25 mouse cellular contexts compared by ENCODE assay signal in genomic region chr8:116923526-116923925, GRCm38 (mm10). TPM values are rescaled to one million over a fixed set of nuclear protein-coding genes. Genes with fewer than 3 reads are reported as not detected.
DNase-seq lines count a peak whose midpoint lies in the region; ATAC-seq and TF ChIP-seq lines count a peak whose summit lies in the region.
"Had no signal": no experiment of that assay in that cellular context is flagged by ENCODE, and none has a peak within 500 bp of the region (broad histone marks: within the 10 kb centered on the region; RNA-seq: fewer than 3 reads in every experiment).

No protein-coding gene starts in this region.

- peaks cover 69% of the 10 kb centered on the region for H3K36me3 ChIP-seq in G1E (replicated peaks)
- H3K36me3 ChIP-seq in liver, embryonic 11.5 days (ENCODE audit: control insufficient read depth, insufficient read depth, low read length), result peaks cover 12% of the 10 kb centered on the region; the same call in 1 of the 2 replicates
- H3K36me3 ChIP-seq in thymus, adult 2 months (ENCODE audit: control insufficient read depth, insufficient read depth, low read length), result peaks cover 8% of the 10 kb centered on the region; the same call in 1 of the 2 replicates
- H3K36me3 ChIP-seq in embryonic facial prominence, embryonic 10.5 days (replicated peaks), result peaks cover 51% of the 10 kb centered on the region
- H3K36me3 ChIP-seq: midbrain, embryonic 15.5 days had no signal

- DNase-seq in 416B (ENCODE audit: low read depth) (peak; percentile 94), G1E (ENCODE audit: low spot score) (no peak)
- DNase-seq in liver, embryonic 11.5 days (ENCODE audit: low spot score), result no peak
- DNase-seq in thymus, adult 2 months, result peak; percentile 59
- no peak for DNase-seq in embryo, embryonic 10 days (ENCODE audit: low spot score)
- DNase-seq in cerebellum, adult 2 months, result no peak
- DNase-seq in left cerebral cortex, adult 2 months (ENCODE audit: extremely low spot score in 1 of 2, low spot score in 2 of 2), result no peak
- DNase-seq in embryonic facial prominence, embryonic 10.5 days (ENCODE audit: low spot score), result no peak
- DNase-seq: adrenal gland, postnatal 36 days; cerebellum, adult 18-20 months; gastrocnemius, postnatal 14 days; heart, adult 2 months; heart, postnatal 4 days; kidney, adult 2 months; kidney, postnatal 10 days; right cerebral cortex, adult 18-20 months had no signal

- H3K4me1 ChIP-seq in G1E (ENCODE audit: insufficient read depth, low read depth, low read length), result peaks cover 34% of the 10 kb centered on the region
- peaks cover 5% of the 10 kb centered on the region for H3K4me1 ChIP-seq in liver, embryonic 11.5 days (replicated peaks; ENCODE audit: control insufficient read depth, insufficient read depth, low read length)
- H3K4me1 ChIP-seq in thymus, adult 2 months (replicated peaks; ENCODE audit: control insufficient read depth, insufficient read depth, low read length), result peaks cover 18% of the 10 kb centered on the region
- peaks cover 2% of the 10 kb centered on the region; the same call in 1 of the 2 replicates for H3K4me1 ChIP-seq in cerebellum, adult 2 months (ENCODE audit: control insufficient read depth, insufficient read depth, low read length)
- H3K4me1 ChIP-seq in embryonic facial prominence, embryonic 10.5 days, result peaks cover 18% of the 10 kb centered on the region

- no peaks in the 10 kb centered on the region for H3K27me3 ChIP-seq in G1E (ENCODE audit: insufficient read depth, low read length)
- no peaks in the 10 kb centered on the region for H3K27me3 ChIP-seq in liver, embryonic 11.5 days (replicated peaks; ENCODE audit: control insufficient read depth, insufficient read depth, low read length)
- H3K27me3 ChIP-seq in thymus, adult 2 months (ENCODE audit: control insufficient read depth, insufficient read depth, low read length), result no peaks in the 10 kb centered on the region
- H3K27me3 ChIP-seq in cerebellum, adult 2 months (ENCODE audit: control insufficient read depth, insufficient read depth, low read length), result no peaks in the 10 kb centered on the region
- H3K27me3 ChIP-seq in embryonic facial prominence, embryonic 10.5 days (replicated peaks; ENCODE audit: low read depth, poor library complexity, severe bottlenecking), result no peaks in the 10 kb centered on the region
- H3K27me3 ChIP-seq: embryonic facial prominence, embryonic 12.5 days; heart, embryonic 15.5 days; liver, embryonic 15.5 days; midbrain, embryonic 15.5 days had no signal

- ATAC-seq in G1E (ENCODE audit: extremely low read depth, insufficient number of reproducible peaks, low FRiP score, poor library complexity, severe bottlenecking), result no peak
- no peak for ATAC-seq in liver, embryonic 11.5 days (replicated peaks; ENCODE audit: low FRiP score)
- ATAC-seq: forebrain, embryonic 14.5 days; lung, postnatal 0 days; midbrain, embryonic 15.5 days had no signal

- H3K9ac ChIP-seq in liver, embryonic 11.5 days (ENCODE audit: low read depth, low read length), result no peak overlapping the region
- H3K9ac ChIP-seq: embryonic facial prominence, embryonic 12.5 days; heart, embryonic 15.5 days; liver, embryonic 15.5 days; midbrain, embryonic 15.5 days had no signal

- no peaks in the 10 kb centered on the region for H3K9me3 ChIP-seq in G1E (replicated peaks)
- no peaks in the 10 kb centered on the region for H3K9me3 ChIP-seq in liver, embryonic 11.5 days (ENCODE audit: control insufficient read depth, low read length)
- no peaks in the 10 kb centered on the region for H3K9me3 ChIP-seq in embryonic facial prominence, embryonic 10.5 days
- H3K9me3 ChIP-seq: embryonic facial prominence, embryonic 12.5 days; heart, embryonic 15.5 days; limb, embryonic 10.5 days; liver, embryonic 15.5 days; midbrain, embryonic 15.5 days had no signal

- no peak for TF ChIP-seq POLR2A in thymus, adult 2 months (IDR thresholded peaks at IDR 0.05; ENCODE audit: control insufficient read depth, extremely low read depth, insufficient read depth, low read length, poor library complexity)
- TF ChIP-seq POLR2A in cerebellum, adult 2 months (IDR thresholded peaks at IDR 0.05; ENCODE audit: borderline replicate concordance, insufficient read depth, low read length), result no peak

- peak overlapping the region; percentile 2; the same call in 1 of the 2 replicates for H3K4me3 ChIP-seq in G1E (ENCODE audit: low read depth, low read length)
- H3K4me3 ChIP-seq in liver, embryonic 11.5 days (ENCODE audit: low read depth, low read length), result no peak overlapping the region
- no peak overlapping the region for H3K4me3 ChIP-seq in thymus, adult 2 months (ENCODE audit: control insufficient read depth, insufficient read depth, low read length)
- no peak overlapping the region for H3K4me3 ChIP-seq in cerebellum, adult 2 months (replicated peaks; ENCODE audit: insufficient read depth, low read depth, low read length)
- H3K4me3 ChIP-seq in left cerebral cortex, adult 2 months, result no peak overlapping the region
- H3K4me3 ChIP-seq in embryonic facial prominence, embryonic 10.5 days, result no peak overlapping the region
- H3K4me3 ChIP-seq: embryonic facial prominence, embryonic 12.5 days; heart, adult 2 months; heart, embryonic 15.5 days; layer of hippocampus, adult 2 months; limb, embryonic 10.5 days; liver, embryonic 15.5 days; midbrain, embryonic 15.5 days had no signal

- 54% methylated on average over 8 of the region's 8 CpGs for WGBS in liver, embryonic 11.5 days
- WGBS in thymus, adult 2 months, result 12% methylated on average over 8 of the region's 8 CpGs
- WGBS in cerebellum, adult 2 months, result 93% methylated on average over 8 of the region's 8 CpGs
- WGBS in embryonic facial prominence, embryonic 10.5 days, result 91% methylated on average over 8 of the region's 8 CpGs

- peak overlapping the region; percentile 9; the same call in 1 of the 2 replicates for H3K4me2 ChIP-seq in liver, embryonic 11.5 days
- H3K4me2 ChIP-seq: embryonic facial prominence, embryonic 12.5 days; heart, embryonic 15.5 days; midbrain, embryonic 15.5 days had no signal

- no peak for TF ChIP-seq CTCF in G1E (IDR thresholded peaks at IDR 0.05; ENCODE audit: low read depth, low read length)
- no peak for TF ChIP-seq CTCF in thymus, adult 2 months (IDR thresholded peaks at IDR 0.05; ENCODE audit: borderline replicate concordance, control insufficient read depth, extremely low read depth, insufficient read depth, low read length, poor library complexity)
- no peak for TF ChIP-seq CTCF in cerebellum, adult 2 months (IDR thresholded peaks at IDR 0.05; ENCODE audit: borderline replicate concordance, insufficient read depth, low read depth, low read length)
- no peak for TF ChIP-seq CTCF in left cerebral cortex, adult 2 months (IDR thresholded peaks at IDR 0.05)

- intact Hi-C loops in left cerebral cortex, adult 2 months (cut with DNase I), result loop anchor here (5.0 kb wide), 1 partner anchor 234 kb away; the partner anchor contains the start of gene Gan

- 0 out of 2 replicates have a peak overlapping the region, but pooled peaks have one; percentile 27 for H3K27ac ChIP-seq in liver, embryonic 11.5 days (ENCODE audit: low read depth, low read length)
- peak overlapping the region; percentile 78 for H3K27ac ChIP-seq in thymus, adult 2 months (ENCODE audit: control insufficient read depth, insufficient read depth, low read length)
- no peak overlapping the region for H3K27ac ChIP-seq in cerebellum, adult 2 months (ENCODE audit: insufficient read depth, low read length)
- no peak overlapping the region for H3K27ac ChIP-seq in left cerebral cortex, adult 2 months
- no peak overlapping the region for H3K27ac ChIP-seq in embryonic facial prominence, embryonic 10.5 days (replicated peaks)
- H3K27ac ChIP-seq: embryonic facial prominence, embryonic 12.5 days; heart, adult 2 months; heart, embryonic 15.5 days; layer of hippocampus, adult 2 months; limb, embryonic 10.5 days; liver, embryonic 15.5 days; midbrain, embryonic 15.5 days had no signal

RNA-seq across cellular contexts. Expression of gene Cenpn, which starts 2.0 kb away (rescaled TPM):
- total RNA-seq in G1E (2014; fragmentation: Nextera tagmentation), result 69.8 and 89.7 TPM in 2 replicates
- total RNA-seq in G1E (2017), result 49.2 and 51.8 TPM in 2 replicates
- polyA plus RNA-seq in G1E (2012), result 4.9 and 11.2 TPM in 2 replicates
- 53.9 and 56.9 TPM in 2 replicates for polyA plus RNA-seq in liver, embryonic 11.5 days (2014; fragmentation: Nextera tagmentation; extraction: Ambion mirVana)
- polyA plus RNA-seq in thymus, adult 2 months (2012; rRNA removed), result 20.5 and 22.7 TPM in 2 replicates
- polyA plus RNA-seq in cerebellum, adult 2 months (2012; rRNA removed), result 2.5 TPM in 2 replicates
- 1 to 10 TPM in 1 of 2 experiments, under 1 TPM in 1; 0.97 to 2.0 TPM for total RNA-seq in left cerebral cortex, adult 2 months (2021)
- 61.7 and 62.1 TPM in 2 replicates for polyA plus RNA-seq in embryonic facial prominence, embryonic 10.5 days (2016; fragmentation: Nextera tagmentation; extraction: Ambion mirVana)

RNA-seq across cellular contexts. Expression of gene Cmc2, which starts 2.3 kb away (rescaled TPM):
- total RNA-seq in G1E (2014; fragmentation: Nextera tagmentation) (11.1 and 17.0 TPM in 2 replicates), G1E (2017) (81.3 and 123 TPM in 2 replicates)
- 33.9 and 39.7 TPM in 2 replicates for polyA plus RNA-seq in G1E (2012)
- 94.4 and 101 TPM in 2 replicates for polyA plus RNA-seq in liver, embryonic 11.5 days (2014; fragmentation: Nextera tagmentation; extraction: Ambion mirVana)
- polyA plus RNA-seq in thymus, adult 2 months (2012; rRNA removed), result 16.2 and 18.9 TPM in 2 replicates
- 23.1 and 28.2 TPM in 2 replicates for polyA plus RNA-seq in cerebellum, adult 2 months (2012; rRNA removed)
- total RNA-seq in left cerebral cortex, adult 2 months (2021), result 10 to 100 TPM; 19.2 to 20.8 TPM
- polyA plus RNA-seq in embryonic facial prominence, embryonic 10.5 days (2016; fragmentation: Nextera tagmentation; extraction: Ambion mirVana), result 72.6 and 77.7 TPM in 2 replicates

RNA-seq across cellular contexts. Expression of gene Atmin, which starts 19.7 kb away (rescaled TPM):
- total RNA-seq in G1E (2014; fragmentation: Nextera tagmentation) (39.1 and 40.2 TPM in 2 replicates), G1E (2017) (18.2 and 18.4 TPM in 2 replicates)
- 9.8 and 13.7 TPM in 2 replicates for polyA plus RNA-seq in G1E (2012)
- polyA plus RNA-seq in liver, embryonic 11.5 days (2014; fragmentation: Nextera tagmentation; extraction: Ambion mirVana), result 13.1 and 13.3 TPM in 2 replicates
- 20.8 and 28.0 TPM in 2 replicates for polyA plus RNA-seq in thymus, adult 2 months (2012; rRNA removed)
- 38.9 and 39.8 TPM in 2 replicates for polyA plus RNA-seq in cerebellum, adult 2 months (2012; rRNA removed)
- total RNA-seq in left cerebral cortex, adult 2 months (2021), result 10 to 100 TPM; 73.9 to 76.0 TPM
- 12.4 and 13.0 TPM in 2 replicates for polyA plus RNA-seq in embryonic facial prominence, embryonic 10.5 days (2016; fragmentation: Nextera tagmentation; extraction: Ambion mirVana)

RNA-seq across cellular contexts. Expression of gene 1700030J22Rik, which starts 55.2 kb away (rescaled TPM):
- total RNA-seq in G1E (2014; fragmentation: Nextera tagmentation) (0.24 and 1.1 TPM in 2 replicates), G1E (2017) (0.44 and 0.52 TPM in 2 replicates)
- 1.6 and 1.7 TPM in 2 replicates for polyA plus RNA-seq in G1E (2012)
- 0.63 and 0.88 TPM in 2 replicates for polyA plus RNA-seq in liver, embryonic 11.5 days (2014; fragmentation: Nextera tagmentation; extraction: Ambion mirVana)
- 0.53 and 0.55 TPM in 2 replicates for polyA plus RNA-seq in thymus, adult 2 months (2012; rRNA removed)
- polyA plus RNA-seq in cerebellum, adult 2 months (2012; rRNA removed), result 2.5 and 2.8 TPM in 2 replicates
- 10 to 100 TPM; 11.5 to 14.3 TPM for total RNA-seq in left cerebral cortex, adult 2 months (2021)
- 2.0 and 2.4 TPM in 2 replicates for polyA plus RNA-seq in embryonic facial prominence, embryonic 10.5 days (2016; fragmentation: Nextera tagmentation; extraction: Ambion mirVana)
- total RNA-seq: megakaryocyte progenitor cell, adult 5-6 weeks had no signal

Comparison
In these comparisons a context has a peak if more than half of its experiments do, and no peak if none do; other contexts are left out.
1. DNase-seq: peak in 416B (single experiment) and thymus, adult 2 months (single experiment); none in G1E (single experiment), liver, embryonic 11.5 days (single experiment), embryo, embryonic 10 days (single experiment), cerebellum, adult 2 months (0 of 2), left cerebral cortex, adult 2 months (0 of 2) and embryonic facial prominence, embryonic 10.5 days (single experiment).
2. H3K27ac ChIP-seq: peak in liver, embryonic 11.5 days (single experiment) and thymus, adult 2 months (single experiment); none in cerebellum, adult 2 months (single experiment), left cerebral cortex, adult 2 months (single experiment) and embryonic facial prominence, embryonic 10.5 days (single experiment).